Mouse (Mus musculus): ENCODE data around the gene D130043K22Rik. TPM values are rescaled to one million over a fixed set of nuclear protein-coding genes. Genes with fewer than 3 reads are reported as not detected.

Gene D130043K22Rik
- total RNA-seq, 2 experiments from 2014 or later: not detected

DNA sequence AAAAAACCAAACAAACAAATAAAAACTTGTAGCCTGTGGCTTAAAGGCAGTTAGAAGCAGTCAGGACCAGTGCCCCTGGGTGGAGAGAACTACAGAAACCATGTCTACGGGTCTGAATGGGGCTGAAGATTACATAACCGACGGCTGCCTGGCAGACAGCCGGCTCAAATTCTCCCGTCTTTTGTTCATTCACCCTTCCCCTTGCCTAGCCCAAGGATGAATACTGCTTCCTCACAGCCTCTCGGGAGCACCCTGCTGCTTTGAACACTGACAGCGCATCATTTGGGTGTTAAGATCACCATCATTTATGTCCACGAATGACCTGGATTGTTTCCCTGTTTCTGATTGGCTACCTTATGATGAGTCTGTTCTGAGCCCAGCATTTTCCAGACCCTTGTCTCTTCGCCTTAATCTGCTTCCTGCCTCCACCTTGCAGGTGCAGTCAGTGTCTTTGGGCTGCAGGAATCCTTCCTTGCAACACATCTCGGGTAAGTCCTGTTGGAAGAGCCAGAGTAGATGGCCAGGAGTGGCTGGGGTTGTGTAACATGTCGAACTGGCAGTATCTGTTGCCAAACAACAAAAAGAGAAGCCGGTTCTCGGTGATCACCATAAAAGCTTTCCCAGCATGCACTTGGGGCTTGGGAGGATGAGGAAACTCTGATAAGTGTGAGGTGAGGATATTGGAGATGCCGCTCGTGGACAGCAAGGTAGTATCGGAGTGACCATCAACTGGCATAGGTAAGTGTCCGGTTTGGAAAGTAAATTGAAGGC is 97.8 kb downstream of the D130043K22Rik start, which contains the start of gene Gpld1:
Gene Gpld1, plus strand, starts transcription at position 641 of the 771 bp plus-strand sequence.
- ATAC-seq (ENCODE audit: poor library complexity, severe bottlenecking): peak; percentile 74

DNA sequence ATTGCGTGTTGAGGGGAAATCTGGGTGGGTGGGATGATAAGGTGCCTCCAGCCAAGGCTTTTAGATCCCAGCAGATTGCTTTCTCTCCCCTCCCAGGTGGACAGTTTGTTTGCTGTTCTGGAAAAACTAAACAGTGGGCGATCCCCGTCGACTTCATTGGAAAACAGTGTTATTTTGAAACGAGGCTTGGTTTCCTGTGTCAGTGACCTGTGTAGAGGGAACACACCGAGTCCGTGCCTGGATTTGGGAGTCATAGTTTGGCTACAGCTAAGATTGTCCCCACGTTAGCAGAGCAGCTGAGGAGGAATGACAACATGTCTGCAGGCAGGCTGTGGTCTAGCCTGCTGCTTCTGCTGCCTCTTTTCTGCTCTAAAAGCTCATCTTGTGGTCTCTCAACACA is 98.4 kb downstream of the D130043K22Rik start:
- ATAC-seq (ENCODE audit: poor library complexity, severe bottlenecking): no peak

DNA sequence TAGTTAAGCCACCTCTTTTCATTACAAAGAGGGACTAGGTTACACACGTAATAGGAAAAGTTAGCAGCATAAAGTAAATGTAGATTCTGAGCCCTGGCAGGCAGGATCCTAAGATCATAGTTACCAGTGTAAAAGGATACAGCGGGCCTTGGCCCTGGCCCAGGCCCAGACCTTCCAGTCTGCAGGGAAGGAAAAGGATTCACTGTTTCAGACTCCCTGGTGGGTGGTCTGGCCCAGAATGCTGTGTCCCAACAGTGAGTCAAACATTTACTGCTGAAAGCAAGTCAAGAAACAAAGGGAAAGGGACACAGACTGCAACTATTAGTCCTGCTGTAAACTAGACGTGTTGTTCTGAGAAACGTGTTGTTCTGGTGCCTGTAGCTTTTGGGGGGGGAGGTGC is 100.6 kb downstream of the D130043K22Rik start:
- no peak for ATAC-seq (ENCODE audit: poor library complexity, severe bottlenecking)

DNA sequence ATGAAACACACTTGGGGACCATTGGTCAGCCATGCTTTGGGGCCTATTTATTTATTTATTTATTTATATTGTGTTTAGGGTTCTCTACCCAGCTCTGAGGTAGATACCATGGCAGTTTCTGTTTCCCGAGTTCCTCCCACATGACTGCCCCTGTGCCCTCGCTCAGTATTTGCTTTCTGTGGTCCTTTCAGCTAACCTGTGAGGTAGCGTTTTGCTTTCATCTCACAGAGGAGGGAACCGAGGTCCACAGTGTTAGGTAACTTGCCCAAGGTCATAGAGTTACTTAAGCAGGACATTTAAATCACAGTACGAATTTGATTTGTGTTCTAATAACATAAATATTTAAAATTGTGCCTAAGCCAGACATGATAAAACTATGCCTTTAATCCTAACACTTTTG is 102.2 kb downstream of the D130043K22Rik start:
- ATAC-seq (ENCODE audit: poor library complexity, severe bottlenecking): no peak

DNA sequence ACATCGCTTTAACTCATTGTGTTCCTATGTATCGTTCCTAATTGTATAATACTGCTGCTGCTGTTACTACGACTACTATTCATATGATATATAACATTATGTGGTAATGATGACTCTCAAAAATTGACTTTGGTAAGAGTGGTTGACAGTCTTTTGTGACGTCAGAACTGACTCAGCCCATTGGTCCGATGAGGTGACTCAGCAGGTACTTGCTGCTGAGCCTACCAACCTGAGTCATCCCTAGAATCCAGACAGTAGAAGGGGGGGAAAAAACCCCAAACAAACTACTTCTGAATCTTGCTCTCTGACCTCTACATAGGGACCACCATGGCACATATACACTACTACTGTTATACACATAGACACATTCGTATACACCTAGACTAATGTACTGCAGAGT is 103.9 kb downstream of the D130043K22Rik start:
- no peak for ATAC-seq (ENCODE audit: poor library complexity, severe bottlenecking)

Other genes with a start within 250 kb of the D130043K22Rik start
- 0.22 TPM in 1 of 2 replicates, not detected in the other for gene Armh2, start 103.9 kb upstream of the D130043K22Rik start, total RNA-seq (2015)
- gene Armh2, start 103.9 kb upstream of the D130043K22Rik start, total RNA-seq (2017): not detected in 2 replicates
- gene Gmnn, start 83.2 kb upstream of the D130043K22Rik start, total RNA-seq (2015): 161 and 181 TPM in 2 replicates
- gene Gmnn, start 83.2 kb upstream of the D130043K22Rik start, total RNA-seq (2017): 175 and 177 TPM in 2 replicates
- 222 and 241 TPM in 2 replicates for gene BC005537, start 43.5 kb upstream of the D130043K22Rik start, total RNA-seq (2015)
- 97.2 and 116 TPM in 2 replicates for gene BC005537, start 43.5 kb upstream of the D130043K22Rik start, total RNA-seq (2017)
- 26.7 and 27.1 TPM in 2 replicates for gene Acot13, start 13.6 kb upstream of the D130043K22Rik start, total RNA-seq (2015)
- 26.1 and 30.3 TPM in 2 replicates for gene Acot13, start 13.6 kb upstream of the D130043K22Rik start, total RNA-seq (2017)
- 45.4 and 47.7 TPM in 2 replicates for gene Tdp2, start 13.5 kb upstream of the D130043K22Rik start, total RNA-seq (2015)
- 32.9 and 35.6 TPM in 2 replicates for gene Tdp2, start 13.5 kb upstream of the D130043K22Rik start, total RNA-seq (2017)
- 0.62 and 0.89 TPM in 2 replicates for gene Aldh5a1, start 92.5 kb downstream of the D130043K22Rik start, total RNA-seq (2015)
- 0.89 and 1.1 TPM in 2 replicates for gene Aldh5a1, start 92.5 kb downstream of the D130043K22Rik start, total RNA-seq (2017)
- 0.66 and 0.91 TPM in 2 replicates for gene Gpld1, start 98.0 kb downstream of the D130043K22Rik start, total RNA-seq (2015)
- gene Gpld1, start 98.0 kb downstream of the D130043K22Rik start, total RNA-seq (2017): 1.1 and 1.5 TPM in 2 replicates
- gene Mrs2, start 175.2 kb downstream of the D130043K22Rik start, total RNA-seq (2015): 19.8 and 24.2 TPM in 2 replicates
- 8.8 and 11.4 TPM in 2 replicates for gene Mrs2, start 175.2 kb downstream of the D130043K22Rik start, total RNA-seq (2017)
- not detected in 2 replicates for gene Dcdc2a, start 210.9 kb downstream of the D130043K22Rik start, total RNA-seq (2015)
- gene Dcdc2a, start 210.9 kb downstream of the D130043K22Rik start, total RNA-seq (2017): not detected in 2 replicates

Data from megakaryocyte, adult 5-6 weeks (primary cell).